Mouse (Mus musculus) lung, postnatal 36 days (tissue): ENCODE measurements around the gene Mia.

ENCODE experiments used
- DNase-seq: peaks from one replicate; pipeline ENCODE4 v3.0.0; 2022; ENCODE audit warnings: mixed read lengths

The Mia gene

DNA sequence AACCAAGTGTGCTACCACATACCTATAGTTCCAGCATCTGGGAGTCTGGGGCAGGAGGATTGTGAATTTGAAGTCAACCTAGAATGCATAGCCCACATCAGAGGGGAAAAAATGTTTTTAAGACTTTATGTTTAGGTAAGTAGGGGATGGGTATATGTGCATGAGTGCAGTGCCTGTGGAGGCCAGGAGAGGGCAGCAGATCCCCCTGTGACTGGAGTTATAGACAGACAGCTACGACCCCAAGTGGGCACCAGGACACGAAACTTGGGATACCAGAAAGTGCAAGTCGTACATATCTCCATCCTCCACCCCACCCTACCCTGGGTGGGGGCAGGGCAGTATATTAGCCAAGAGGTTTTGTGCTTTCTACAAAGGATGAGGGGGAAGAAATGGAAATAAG is 4.0 kb upstream of the Mia start:
- peak; percentile 34 for DNase-seq

DNA sequence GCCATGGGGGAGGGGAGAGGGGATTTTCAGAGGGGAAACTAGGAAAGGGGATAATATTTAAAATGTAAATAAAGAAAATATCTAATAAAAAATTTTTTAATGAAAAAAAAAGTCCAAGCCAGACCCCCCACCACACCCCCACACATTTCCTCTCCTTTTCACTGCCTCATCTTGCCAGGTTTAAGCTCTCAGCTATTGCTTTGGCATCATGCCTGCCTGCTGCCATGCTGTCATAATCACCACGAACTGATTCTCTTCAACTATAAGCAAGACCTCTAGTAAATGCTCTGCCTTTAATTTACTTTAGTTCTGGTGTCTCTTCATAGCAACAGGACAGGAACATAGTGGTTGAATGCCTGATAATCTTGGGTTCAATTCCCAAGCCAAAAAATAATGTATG is 1.5 kb upstream of the Mia start:
- DNase-seq = no peak

DNA sequence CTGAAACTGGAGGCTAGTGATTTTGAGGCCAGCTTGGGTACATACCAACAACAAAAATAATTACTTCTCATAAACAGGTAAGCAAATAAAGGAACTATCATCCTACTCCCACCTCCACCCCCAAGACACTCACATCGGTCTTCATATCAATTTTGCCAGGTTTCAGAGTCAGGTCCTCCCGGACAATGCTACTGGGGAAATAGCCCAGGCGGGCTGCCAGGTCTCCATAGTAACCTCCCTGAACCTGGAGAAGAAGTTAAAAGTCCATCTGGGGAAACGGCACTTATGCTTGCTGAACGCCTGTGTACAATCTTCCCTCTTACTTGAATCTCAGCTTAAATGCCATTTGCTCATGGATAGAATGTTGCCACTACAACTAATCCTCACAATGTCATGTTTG is 921 bp downstream of the Mia start:
- DNase-seq = peak; percentile 72

DNA sequence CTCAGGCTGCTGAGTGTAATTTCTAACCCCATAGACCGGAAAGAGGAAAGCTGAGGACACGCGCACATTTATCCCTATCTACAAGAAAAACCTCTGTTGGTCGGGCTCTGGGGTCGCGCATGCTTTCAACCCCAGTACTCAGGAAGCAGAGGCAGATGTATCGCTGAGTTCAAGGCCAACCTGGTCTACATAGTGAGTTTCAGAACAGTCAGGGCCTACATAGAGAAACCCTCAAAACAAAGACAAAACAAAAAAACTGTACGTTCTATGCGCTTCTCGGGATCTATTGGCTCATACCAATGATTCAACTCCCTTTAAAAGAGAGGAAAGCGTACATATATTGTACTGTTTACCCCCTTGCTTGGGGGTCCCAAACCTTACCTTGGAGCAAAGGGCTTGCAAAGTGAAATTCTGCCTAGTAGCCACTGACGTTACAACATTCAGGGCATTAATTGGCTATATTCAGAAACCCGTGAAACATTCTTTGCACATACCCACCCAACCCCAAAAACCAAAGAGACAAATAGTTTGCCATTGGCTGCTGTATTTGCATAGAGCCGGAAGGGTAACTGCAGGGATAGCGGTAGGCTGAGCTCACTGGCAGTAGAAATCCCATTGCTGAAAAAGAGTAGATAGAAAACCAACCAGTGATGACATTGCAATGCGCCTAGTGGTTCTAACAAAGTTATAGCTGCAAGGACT is 1.6 kb downstream of the Mia start:
- DNase-seq = no peak

DNA sequence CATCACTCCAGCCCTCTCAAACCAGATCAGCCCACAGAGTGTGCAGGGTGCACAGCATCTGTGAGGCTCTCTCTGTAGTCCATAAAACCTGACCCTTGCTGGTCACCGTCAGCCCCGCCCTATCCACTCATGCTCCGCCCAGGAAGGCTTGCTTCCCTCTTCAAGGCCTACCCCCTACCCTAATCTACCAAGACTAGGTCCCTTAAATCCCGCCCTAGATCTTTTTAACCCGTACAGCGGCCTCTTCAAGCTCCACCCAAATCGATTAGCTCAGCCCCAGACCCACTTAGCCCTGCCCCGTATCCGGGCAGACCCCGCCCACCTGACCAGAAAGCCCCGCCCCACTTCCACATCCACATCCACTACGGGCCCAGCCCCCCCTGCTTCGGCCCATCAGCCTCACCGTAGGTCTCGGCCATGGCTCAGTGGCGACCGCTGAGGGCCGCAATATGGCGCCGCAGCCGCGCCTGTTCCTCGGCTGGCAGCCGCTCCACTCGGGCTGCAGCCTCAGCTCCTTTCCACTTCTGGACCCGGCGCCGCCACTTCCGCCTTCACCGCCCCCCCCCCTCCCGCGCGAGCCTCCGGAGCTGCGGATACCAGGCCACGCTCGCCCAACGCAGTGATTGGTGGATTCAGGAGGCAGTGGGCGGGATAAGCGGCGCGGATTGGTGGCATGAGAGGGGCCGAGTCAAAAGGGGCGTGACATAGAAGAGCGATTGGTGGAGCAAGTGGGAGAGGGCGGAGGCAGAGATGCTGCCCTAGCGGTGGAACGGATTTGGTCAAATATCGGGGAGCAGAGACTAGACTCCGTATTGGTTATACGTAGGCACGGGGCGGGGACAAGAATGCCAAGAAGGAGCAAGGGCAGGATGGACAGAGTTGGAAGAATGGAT is 2.4 kb downstream of the Mia start, which contains the start of gene Rab4b:
TSS of gene Rab4b (minus strand) at position 573 of the 893 bp plus-strand sequence.
- DNase-seq = peak; percentile 100

DNA sequence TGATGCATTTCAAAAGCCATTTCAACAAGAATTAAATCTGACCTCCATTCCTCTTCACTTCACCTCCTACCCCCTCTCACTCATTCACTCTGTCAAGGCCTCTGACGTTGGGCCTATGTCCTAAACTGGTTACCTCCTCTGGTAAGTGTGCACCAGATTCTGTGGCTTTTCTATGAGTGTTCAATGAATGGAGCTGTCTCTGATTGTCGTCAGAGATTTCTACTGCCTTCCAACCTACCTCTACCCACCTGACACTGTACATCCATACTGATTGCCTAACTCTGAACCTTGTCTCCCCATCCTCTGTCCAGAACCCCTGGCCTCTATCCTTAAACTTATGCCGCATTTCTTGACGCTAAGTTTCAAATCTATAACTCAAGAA is 3.0 kb downstream of the Mia start:
- DNase-seq = no peak

DNA sequence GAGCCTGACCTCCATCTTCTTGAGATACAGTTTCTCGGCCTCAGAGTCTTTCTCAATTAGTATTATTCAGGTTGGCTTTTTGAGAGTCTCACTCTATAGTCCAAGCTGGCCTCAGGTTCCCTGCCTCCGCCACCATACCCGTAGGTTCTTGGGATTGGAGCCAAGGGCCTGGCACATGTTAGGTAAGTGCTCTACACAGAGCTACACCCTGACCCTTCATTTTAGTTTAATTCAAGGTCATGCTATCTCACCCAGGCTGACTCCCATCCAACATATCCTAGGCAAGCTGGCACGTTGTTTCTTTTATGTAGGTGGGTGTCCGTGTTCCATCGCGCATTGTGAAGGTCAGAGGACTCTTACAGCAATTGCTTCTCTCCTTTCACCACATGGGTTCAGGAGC is 6.1 kb downstream of the Mia start:
- no peak for DNase-seq

DNA sequence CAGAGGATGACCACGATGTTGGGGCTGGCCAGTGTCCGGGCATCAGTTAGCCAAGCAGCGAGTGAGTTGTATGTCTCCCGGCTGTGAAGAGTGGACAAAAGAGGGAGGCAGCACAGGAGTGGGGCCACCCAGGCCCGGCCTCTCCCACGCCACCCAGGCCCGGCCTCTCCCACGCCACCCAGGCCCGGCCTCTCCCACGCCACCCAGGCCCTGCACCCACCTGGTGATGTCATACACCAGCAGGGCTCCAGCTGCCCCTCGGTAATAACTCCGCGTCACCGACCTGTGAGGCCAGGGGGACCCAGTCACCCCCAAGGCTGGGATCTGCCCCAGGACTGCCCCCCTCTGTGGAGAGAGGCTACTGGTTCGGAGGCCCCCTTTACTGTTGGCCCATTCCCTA is 6.5 kb downstream of the Mia start:
- DNase-seq = no peak

DNA sequence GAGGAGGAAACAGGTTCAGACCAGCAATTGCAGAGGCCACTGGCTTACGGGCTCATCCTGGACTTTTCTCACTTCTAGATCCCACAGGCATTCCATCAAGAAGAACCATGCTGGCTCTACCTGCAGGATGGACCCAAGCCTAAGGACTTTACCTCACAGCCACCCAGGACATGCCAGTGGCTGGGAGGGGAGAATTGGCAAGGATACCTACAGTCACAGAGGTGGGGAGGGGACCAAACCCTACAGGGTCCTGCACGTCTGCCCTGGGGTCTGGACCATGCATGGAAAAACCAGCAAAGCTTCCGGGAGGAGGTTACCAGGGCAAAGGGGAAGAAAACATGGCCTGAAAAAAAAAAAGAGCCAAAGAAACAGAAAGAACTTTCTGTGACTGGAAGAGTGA is 10.0 kb downstream of the Mia start:
- no peak for DNase-seq

DNA sequence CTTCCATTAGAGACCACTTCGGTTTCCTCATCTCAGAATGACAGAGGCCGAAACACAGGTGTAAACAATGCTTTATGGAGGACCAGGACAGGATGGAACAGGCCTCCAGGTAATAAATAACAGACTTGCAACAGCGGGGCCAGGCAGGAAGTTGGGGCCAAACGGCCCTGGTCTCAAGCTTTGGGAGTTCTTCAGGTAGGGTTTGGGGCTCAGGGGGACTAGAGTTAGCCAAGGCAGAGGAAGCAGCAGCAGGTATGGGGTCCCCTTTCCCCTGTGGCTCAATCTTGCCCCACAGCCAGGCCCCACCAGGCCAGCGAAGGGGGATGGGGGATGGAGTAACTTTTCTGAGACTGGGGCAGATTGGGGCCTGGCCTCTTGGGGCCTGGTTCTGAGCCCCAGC is 12.6 kb downstream of the Mia start:
- DNase-seq = no peak

DNA sequence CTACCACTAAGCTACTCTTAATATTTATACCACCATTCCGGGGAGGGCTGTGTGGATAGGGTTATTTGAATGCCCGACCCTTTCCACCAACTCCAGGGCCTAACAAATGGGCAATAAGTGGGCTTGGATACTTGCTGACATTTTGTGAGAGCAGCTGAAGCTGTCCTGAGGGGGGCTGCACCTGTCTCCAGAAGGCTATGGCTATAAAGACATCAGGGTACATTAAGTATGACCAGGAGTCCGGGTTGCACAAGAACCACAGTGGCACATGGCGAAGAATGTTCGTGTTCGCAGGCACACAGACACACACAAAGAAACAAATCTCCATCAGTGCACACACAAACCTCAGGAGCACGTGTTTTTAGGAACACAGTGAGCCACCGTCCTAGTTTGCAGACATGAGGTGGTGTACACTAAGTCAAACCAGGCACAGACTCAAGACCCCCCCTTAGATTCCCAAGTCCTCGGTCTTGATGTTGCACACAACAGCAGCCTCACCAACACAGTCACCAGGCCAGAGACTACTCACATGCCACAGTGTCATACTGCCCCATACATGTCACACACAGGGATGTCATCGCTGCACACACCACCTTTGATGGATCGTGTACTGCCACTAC is 13.4 kb downstream of the Mia start:
- DNase-seq = no peak

DNA sequence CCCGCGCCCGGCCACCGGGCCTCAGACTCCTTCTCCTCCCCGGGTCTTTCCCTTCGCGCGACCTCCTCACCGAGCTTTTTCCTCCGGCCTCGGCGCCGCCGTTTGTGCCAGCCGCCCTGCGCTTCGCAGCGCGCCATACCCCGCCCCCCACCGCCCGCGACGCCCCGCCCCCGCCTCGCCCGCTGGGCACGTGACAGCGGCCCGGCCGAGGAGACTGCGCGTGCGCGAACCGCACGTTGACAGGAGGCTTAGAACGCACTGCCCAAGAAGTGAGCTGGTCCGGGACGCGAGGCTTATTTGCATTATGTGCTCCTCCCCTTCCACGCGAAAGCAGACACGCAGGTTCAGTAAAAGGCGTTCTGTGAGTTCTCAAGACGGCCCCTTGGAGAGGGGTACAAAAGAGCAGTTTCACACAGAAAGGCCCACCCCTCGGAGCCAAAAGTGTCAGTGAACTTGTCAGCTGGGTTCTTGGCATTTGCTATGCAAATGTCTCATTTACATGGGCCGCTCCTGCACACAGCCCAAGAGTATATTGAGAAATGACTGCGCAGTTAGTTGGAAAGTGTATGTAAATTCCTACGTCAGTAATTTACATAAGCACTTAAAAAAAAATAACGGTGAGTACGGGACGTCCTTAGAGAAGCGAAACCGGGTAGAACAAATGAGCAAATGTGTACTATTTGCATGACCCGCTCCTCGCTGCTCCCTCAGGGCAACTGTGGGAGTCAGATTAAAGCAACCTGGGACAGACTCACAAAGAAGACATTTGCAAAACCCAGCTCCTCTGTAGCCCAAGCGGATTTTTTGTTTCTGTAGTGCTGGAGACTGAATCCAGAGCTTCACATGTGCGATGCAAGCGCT is 14.1 kb downstream of the Mia start, which contains the start of gene Egln2:
TSS of gene Egln2 (minus strand) at position 189 of the 861 bp plus-strand sequence.
- DNase-seq = peak; percentile 97

DNA sequence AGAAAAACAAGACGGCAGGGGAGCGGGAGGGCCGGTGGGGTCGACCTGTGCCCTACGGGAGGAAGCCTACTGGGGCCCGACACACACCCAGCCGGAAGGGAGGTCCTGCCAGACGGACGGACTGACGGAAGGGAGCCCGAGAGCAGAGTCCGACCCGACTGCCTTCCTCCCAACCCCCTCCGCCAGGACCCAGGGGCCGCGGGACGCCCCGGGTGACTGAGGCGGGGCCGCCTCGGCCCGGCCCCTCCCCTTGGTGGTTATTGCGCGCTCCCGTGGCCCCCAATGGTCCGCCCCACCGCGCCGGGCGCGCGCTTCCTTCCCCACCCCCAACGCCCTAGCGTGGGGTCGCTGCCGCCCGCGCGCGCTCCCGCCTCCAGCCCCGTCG is 14.7 kb downstream of the Mia start:
- peak; percentile 91 for DNase-seq

DNA sequence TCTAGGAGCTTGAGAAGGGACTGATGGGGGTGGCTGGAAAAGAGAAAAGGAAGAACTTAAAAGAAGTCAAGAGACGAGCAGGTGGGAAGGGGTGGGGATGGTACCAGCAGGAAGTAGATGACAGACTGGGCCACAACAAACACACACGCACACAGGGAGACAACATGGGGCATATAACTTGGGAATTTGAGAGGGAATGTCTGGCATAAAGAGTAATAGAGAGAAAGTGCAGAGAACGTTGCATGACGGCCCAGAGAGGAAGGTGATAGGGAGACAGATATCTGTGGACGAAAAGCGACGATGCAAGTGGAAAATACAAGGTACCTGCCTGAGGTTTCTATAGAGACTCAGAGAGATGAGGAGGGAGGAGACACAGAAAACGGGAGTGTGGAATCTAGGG is 15.3 kb downstream of the Mia start:
- DNase-seq = no peak

DNA sequence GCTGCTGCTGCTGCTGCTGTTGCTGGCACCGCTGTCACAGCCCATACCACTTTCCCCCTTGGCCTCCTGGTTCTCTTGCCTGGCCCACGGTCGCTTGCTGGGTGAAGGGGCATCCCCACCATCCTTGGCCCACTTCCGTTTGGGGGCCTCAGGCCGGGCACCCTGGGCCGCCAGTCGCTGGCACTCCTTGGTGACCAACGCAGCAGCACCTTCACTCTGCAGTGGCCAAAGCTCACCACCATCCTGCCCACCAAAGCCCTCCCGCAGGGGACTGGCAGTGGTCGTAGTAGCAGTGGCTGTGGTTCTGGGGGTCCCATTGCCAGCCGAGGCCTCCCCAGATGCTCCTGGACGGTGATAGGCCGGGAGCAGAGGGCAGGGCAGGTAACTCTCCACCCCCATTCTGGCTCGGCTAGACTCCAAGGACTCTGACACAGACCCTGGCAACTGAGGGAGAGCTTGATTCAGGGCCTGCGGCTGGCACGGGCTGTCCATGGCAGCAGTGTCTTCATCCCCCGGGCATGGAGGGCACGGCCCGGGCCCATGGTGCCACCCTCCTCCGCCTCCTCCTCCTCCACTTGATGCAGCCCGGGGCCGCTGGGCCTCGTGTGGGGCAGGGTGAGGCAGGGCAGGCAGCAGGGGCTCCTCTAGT is 15.8 kb downstream of the Mia start:
- no peak for DNase-seq

DNA sequence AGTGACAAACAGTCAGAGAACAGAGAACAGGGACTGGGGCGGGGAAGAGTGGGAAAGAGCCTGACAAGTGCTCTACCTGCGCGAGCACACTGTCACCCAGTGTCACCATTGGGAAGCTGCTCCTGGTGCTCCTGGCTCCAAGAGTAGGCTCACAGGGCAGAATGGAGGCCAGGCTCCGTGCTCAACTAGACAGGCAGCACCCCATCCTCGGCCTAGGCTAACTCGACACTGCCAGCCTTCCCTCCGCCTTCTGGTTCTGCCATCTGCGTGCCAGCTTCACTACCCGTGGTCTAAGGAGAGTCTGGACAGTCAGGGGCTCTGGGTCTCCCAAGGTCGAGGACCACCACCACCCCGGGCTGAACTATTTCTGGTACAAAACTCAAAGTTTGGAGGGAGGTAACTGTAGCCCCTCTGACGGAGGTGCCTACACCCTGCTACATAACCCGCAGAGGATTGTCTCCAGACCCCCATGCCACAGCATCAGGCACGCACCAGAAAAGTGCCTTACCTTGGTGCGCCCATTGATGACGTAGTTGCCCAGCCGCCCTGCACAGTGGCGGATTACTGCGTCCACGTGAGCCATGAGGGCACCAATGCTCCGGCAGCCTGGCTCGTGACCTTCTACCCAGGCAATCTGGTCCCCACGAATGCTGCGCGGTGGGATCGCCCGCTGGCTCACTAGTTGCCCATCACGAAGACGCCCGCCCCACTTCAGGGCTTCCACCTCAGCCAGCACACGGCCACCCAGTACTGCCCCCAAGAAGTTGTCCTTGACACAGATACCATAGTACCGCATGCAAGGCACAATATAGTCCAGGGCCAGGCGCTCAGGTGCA is 16.6 kb downstream of the Mia start:
- no peak for DNase-seq

DNA sequence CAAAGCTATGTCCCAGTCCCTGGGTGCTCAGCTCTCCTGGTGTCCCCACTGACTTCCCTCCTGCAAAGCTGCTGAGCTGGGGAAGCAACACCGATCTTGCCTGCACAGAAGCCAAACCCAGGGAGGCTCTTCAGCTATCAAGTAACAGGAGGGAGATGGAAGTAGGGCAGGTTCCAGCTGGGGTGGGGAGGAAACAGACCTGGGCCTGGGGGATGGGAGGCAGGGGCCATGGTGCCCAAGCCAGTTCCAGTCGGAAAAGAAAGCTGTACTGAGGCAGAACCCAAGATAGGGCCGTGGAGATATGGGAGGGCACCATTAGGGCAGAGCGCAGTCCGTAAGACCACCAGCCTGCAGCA is 17.5 kb downstream of the Mia start:
- DNase-seq = no peak

DNA sequence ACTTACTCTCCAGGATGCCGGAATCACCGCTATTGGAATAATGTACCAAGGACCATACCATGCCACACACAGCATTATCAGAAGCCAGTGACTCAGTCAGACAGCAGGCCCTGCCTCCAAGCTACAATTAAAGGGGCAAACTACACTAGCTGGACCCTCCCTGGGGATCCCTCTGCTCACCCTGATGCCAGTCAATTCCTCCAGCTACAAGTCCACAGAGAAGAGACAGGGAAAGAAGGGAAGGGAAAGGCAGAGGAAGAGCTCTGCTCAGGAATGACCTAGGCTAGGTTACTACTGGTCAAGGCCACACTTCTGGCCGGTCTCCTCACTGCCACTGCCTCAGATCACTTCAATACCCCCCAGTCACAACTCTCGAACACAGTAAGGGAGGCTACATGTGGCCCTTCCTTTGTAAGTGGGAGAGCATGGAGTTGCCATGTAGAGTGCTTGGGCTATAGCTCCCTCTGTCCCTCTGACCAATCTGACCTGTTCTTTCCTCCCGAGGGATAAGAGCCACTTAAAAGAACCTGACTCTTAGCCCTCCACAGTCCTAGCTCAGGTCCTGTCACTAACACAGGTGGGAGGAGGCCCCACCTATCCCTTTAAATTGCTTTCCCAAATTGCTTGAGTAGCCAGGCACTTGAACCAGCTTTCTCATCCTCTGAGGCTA is 18.0 kb downstream of the Mia start:
- DNase-seq = no peak

DNA sequence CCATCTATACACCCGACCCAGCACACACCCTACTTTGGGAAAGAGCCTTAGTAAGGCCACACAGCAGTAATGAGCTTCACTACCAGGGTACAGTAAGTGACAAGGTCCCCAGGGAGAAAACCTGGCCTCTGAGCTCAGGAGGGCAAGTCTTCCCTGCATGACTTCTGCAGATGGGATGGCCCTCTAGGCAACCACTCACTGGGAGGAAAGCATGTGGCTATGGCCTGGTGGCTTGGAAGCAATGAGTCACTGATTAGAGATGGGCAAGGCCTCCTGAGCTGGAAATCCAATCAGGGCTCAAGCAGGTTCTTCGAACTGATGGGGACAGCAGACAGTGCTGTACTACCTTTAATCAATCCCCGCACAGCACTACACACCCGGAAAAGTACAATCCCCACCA is 19.2 kb downstream of the Mia start:
- no peak for DNase-seq

DNA sequence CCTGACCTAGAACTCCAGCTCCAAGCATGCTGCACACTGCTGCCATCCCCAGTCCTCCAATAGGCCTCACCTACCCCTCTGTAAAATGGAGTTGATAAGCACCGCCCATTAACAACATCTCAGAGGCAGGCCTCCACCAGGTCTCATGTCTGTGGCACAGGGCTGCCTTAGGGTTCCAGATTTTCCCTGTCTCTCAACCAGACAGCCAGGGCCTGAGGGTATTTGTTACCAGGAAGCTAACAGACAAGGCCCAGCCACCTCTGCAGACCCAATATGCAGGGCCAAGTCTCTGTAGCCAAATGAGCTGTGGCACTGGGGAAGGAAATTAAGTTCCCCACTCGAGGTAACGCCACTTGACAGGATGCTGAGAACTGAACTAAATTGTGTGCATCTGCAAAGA is 20.0 kb downstream of the Mia start:
- DNase-seq = no peak

DNA sequence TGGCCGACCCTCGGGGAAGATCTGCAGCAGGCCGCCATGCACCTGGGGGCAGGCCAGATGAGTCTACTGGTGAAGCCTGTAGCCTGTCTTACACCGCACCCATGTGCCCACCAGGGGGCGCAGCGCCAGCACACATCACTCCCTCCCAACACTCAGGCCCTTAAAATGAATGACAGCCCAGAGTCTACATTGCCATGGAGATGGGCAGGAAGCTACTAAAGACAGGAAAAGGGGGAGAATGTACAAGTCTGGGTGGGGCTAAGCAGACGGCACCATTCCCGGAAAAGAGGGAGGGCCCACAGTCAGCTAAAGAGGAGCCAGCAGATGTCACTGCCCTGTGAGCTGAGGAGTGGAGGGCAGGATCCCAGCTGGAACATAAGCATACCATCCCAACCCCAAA is 21.1 kb downstream of the Mia start:
- DNase-seq = peak; percentile 96
